Mouse (Mus musculus) liver, embryonic 15.5 days (tissue): ENCODE results near the gene Lmbr1. TPM values are rescaled to one million over a fixed set of nuclear protein-coding genes. Genes with fewer than 3 reads are reported as not detected.

Source experiments
- ATAC-seq: fragments of 200-750 bp; cut with Nextera tagmentation; 2 replicates; pipeline ENCODE4 v1.8.0; 2017; ENCODE audit warnings: moderate number of reproducible peaks, mild to moderate bottlenecking, moderate library complexity; ENCODE audit not compliant: insufficient read depth
- H3K27ac ChIP-seq: fragments of 300-500 bp; sonication (generic); replicated peaks from 2 replicates; pipeline ENCODE4 v1.5.1; 2015; ENCODE audit warnings: mild to moderate bottlenecking, inconsistent platforms
- H3K27me3 ChIP-seq: fragments of 300-500 bp; sonication (generic); 2 replicates; pipeline ENCODE4 v1.6.1; 2015; ENCODE audit warnings: mild to moderate bottlenecking, inconsistent platforms
- H3K36me3 ChIP-seq: fragments of 300-500 bp; sonication (generic); replicated peaks from 2 replicates; pipeline ENCODE4 v1.6.1; 2015; ENCODE audit warnings: moderate library complexity, mild to moderate bottlenecking, inconsistent platforms
- H3K4me1 ChIP-seq: fragments of 300-500 bp; sonication (generic); replicated peaks from 2 replicates; pipeline ENCODE4 v1.6.1; 2015; ENCODE audit warnings: inconsistent platforms
- H3K4me2 ChIP-seq: fragments of 300-500 bp; sonication (generic); 2 replicates; pipeline ENCODE4 v1.6.1; 2015; ENCODE audit warnings: moderate library complexity, mild to moderate bottlenecking, inconsistent platforms
- H3K4me3 ChIP-seq: fragments of 300-500 bp; sonication (generic); replicated peaks from 2 replicates; pipeline ENCODE4 v1.5.1; 2015; ENCODE audit warnings: mild to moderate bottlenecking, inconsistent platforms
- H3K9ac ChIP-seq: fragments of 300-500 bp; sonication (generic); 2 replicates; pipeline ENCODE4 v1.6.1; 2015; ENCODE audit warnings: moderate library complexity, mild to moderate bottlenecking, inconsistent platforms
- H3K9me3 ChIP-seq: fragments of 300-500 bp; sonication (generic); replicated peaks from 2 replicates; pipeline ENCODE4 v1.6.1; 2016; ENCODE audit warnings: inconsistent platforms
- WGBS: fragments of 180-500 bp; shearing (Covaris S2); methylation state at CpG from one replicate; pipeline ENCODE4 v1.1.7; 2015; ENCODE audit warnings: mixed read lengths; ENCODE audit not compliant: insufficient replicate concordance; 5-methylcytosine and 5-hydroxymethylcytosine counted together
- microRNA-seq: library from miRNA; unstranded; fragments of <30 nt; microRNA quantifications from one replicate; pipeline ENCODE4, GENCODE M21; 2016
- polyA plus RNA-seq: library from polyadenylated mRNA; unstranded; fragments of >200 nt; fragmentation: Nextera tagmentation; extraction: Ambion mirVana; gene quantifications from 2 replicates; pipeline ENCODE4 v1.2.1, GENCODE M21; 2015

Gene Lmbr1
- polyA plus RNA-seq, 1 experiment from 2014 or later = 2.6 TPM

- Histone ChIP-seq H3K4me3 (no peak overlapping the region), H3K27me3 (peaks cover 33% of the 10 kb centered on the region), H3K9ac (no peak overlapping the region), H3K27ac (no peak overlapping the region), H3K4me2 (no peak overlapping the region), H3K9me3 (no peaks in the 10 kb centered on the region), H3K4me1 (peaks cover 11% of the 10 kb centered on the region; the same call in 1 of the 2 replicates), H3K36me3 (no peaks in the 10 kb centered on the region)
- ATAC-seq = no peak
- 60% methylated on average over 4 of the region's 4 CpGs for WGBS
Measured at GRCm38 (mm10) chr5:29198960-29199488, 179.2 kb downstream of the Lmbr1 start.

DNA sequence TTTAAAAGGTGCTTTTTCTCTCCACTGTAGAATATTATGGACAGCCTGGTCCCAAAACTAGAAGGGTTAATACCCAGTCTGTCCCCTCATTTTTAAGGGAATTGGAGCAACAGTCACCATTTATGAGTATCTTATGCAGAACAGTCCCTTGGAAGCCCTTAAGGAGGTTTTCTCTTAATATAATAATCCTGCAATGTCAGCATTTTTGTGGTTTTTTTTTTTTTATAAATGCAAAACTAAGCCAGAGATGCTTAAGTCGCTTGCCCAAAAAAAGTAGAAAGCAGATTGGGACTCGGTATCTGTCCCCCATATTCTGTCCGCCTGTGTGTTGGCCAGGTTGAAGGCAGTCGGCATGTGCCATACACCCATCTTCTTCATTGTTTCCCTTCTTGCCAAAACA lies 181.0 kb downstream of the Lmbr1 start:
- Histone ChIP-seq H3K9ac (no peak overlapping the region), H3K4me2 (no peak overlapping the region), H3K9me3 (no peaks in the 10 kb centered on the region), H3K27ac (no peak overlapping the region), H3K27me3 (peaks cover 34% of the 10 kb centered on the region), H3K36me3 (no peaks in the 10 kb centered on the region), H3K4me1 (peaks cover 11% of the 10 kb centered on the region; the same call in 1 of the 2 replicates), H3K4me3 (no peak overlapping the region)
- whole genome bisulfite sequencing = 74% methylated on average over 4 of the region's 4 CpGs
- ATAC-seq = no peak

- no peak overlapping the region for H3K27ac ChIP-seq
- ATAC-seq = no peak
- H3K4me1 ChIP-seq = peaks cover 11% of the 10 kb centered on the region; the same call in 1 of the 2 replicates
- H3K9ac ChIP-seq = no peak overlapping the region
- H3K4me2 ChIP-seq = peak overlapping the region; percentile 77
- no peaks in the 10 kb centered on the region for H3K9me3 ChIP-seq
- peaks cover 34% of the 10 kb centered on the region for H3K27me3 ChIP-seq
- H3K36me3 ChIP-seq = no peaks in the 10 kb centered on the region
- peak overlapping the region; percentile 59 for H3K4me3 ChIP-seq
- 12% methylated on average over 12 of the region's 12 CpGs for WGBS
Measured at GRCm38 (mm10) chr5:29196264-29196658, 181.9 kb downstream of the Lmbr1 start.

DNA sequence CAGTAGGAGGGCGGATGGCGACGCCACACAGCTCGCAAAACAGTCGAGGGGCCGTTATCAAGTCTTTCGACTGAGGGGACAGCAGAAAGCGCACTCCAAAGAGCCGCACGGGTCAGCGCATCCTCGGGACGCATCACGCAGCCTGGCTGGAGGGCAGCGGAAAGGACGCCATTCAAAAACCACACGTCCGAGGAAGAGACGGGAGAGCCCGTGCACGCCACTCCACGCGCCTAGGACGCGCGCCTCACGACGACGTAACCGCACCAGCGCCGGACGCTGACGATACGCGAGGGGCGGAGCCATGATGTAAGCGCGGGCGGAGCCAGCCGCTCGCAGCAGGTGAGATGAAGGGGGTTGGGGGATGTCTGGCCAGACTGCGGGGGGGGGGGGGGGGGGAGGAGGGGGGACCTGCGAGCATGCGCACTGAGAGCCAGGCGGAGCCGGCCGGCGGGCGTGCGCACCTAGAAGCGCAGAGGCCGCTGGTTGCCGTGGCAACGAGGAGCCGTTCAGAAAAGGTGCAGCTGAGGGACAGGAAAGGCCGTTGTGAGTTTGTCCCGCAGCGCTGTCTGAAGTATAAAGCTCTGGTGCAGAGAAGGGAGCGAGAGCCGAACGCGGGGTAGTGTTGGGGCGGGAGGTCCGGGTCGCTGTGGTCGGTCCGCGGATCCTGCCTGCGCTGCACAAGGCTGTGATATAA lies 182.5 kb downstream of the Lmbr1 start, which contains the start of gene Rnf32:
Gene Rnf32 (plus strand): TSS at position 423 of the 694 bp plus-strand sequence.
- peak; percentile 76 for ATAC-seq
- H3K9me3 ChIP-seq = no peaks in the 10 kb centered on the region
- peak within 1 kb of the TSS; percentile 59 for H3K4me3 ChIP-seq
- WGBS = under 1% methylated on average over 69 of the region's 70 CpGs
- peak within 1 kb of the TSS; percentile 77 for H3K4me2 ChIP-seq
- no peaks in the 10 kb centered on the region for H3K36me3 ChIP-seq
- H3K9ac ChIP-seq = no peak within 1 kb of the TSS
- H3K4me1 ChIP-seq = peaks cover 11% of the 10 kb centered on the region; the same call in 1 of the 2 replicates
- no peak within 1 kb of the TSS for H3K27ac ChIP-seq
- H3K27me3 ChIP-seq = peaks cover 34% of the 10 kb centered on the region

- H3K27ac ChIP-seq = no peak overlapping the region
- no peak; the same call in 1 of the 2 replicates for ATAC-seq
- H3K4me3 ChIP-seq = peak overlapping the region; percentile 59
- H3K36me3 ChIP-seq = no peaks in the 10 kb centered on the region
- H3K9me3 ChIP-seq = no peaks in the 10 kb centered on the region
- H3K27me3 ChIP-seq = peaks cover 34% of the 10 kb centered on the region
- 14% methylated on average over 9 of the region's 9 CpGs for WGBS
- no peak overlapping the region for H3K9ac ChIP-seq
- peaks cover 11% of the 10 kb centered on the region; the same call in 1 of the 2 replicates for H3K4me1 ChIP-seq
- H3K4me2 ChIP-seq = peak overlapping the region; percentile 77
Measured at GRCm38 (mm10) chr5:29195231-29195569, 183.0 kb downstream of the Lmbr1 start.

DNA sequence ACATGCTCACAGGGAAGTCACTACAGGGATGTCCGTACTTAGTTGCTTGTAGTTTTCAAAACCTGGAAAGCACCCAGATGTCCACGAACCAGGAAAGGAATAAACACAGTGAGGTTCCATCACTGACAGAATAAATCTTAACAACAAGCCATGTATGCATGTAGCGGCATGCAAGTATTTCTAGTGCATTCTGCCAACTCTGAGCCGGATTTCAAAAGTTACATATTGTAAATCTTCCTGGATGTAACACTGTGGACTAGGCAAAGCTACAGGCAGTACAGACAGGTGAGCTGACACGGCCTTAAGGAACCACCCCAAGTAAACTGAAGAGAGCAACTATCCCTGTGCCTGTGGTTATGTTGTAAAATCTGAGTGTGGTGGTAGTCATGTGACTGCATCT lies 191.4 kb downstream of the Lmbr1 start:
- WGBS = 61% methylated on average over 5 of the region's 5 CpGs

More for the DNA sequence above, 191.4 kb downstream of the Lmbr1 start:
- Histone ChIP-seq H3K4me1 (no peaks in the 10 kb centered on the region), H3K4me3 (no peak overlapping the region), H3K4me2 (no peak overlapping the region), H3K9ac (no peak overlapping the region), H3K27me3 (no peaks in the 10 kb centered on the region), H3K36me3 (no peaks in the 10 kb centered on the region), H3K27ac (no peak overlapping the region), H3K9me3 (no peaks in the 10 kb centered on the region)
- ATAC-seq = no peak

Small RNA genes lying within 50 kb of the gene (microRNA-seq; reads per million reads assigned to microRNA genes)
- gene Gm23801 = not detected

Other genes starting within 250 kb of the Lmbr1 start
- gene Rnf32, start 182.4 kb downstream of the Lmbr1 start, polyA plus RNA-seq = 0.10 and 0.14 TPM in 2 replicates
- gene Nom1, start 56.3 kb upstream of the Lmbr1 start, polyA plus RNA-seq = 12.7 and 14.9 TPM in 2 replicates
- not detected in 2 replicates for gene Mnx1, start 100.1 kb upstream of the Lmbr1 start, polyA plus RNA-seq
- gene Ube3c, start 190.9 kb upstream of the Lmbr1 start, polyA plus RNA-seq = 12.0 TPM in 2 replicates